Mouse (Mus musculus): ENCODE results near the gene Sox5. TPM values are rescaled to one million over a fixed set of nuclear protein-coding genes. Genes with fewer than 3 reads are reported as not detected.
A peak's percentile ranks its signal among the peaks of the same experiment; 100 is the strongest.

The Sox5 gene
- polyA plus RNA-seq, 1 experiment from 2014 or later = 198 TPM

- Histone ChIP-seq H3K4me3 (no peak overlapping the region), H3K4me2 (no peak overlapping the region), H3K9ac (no peak overlapping the region), H3K9me3 (replicated peaks) (no peaks in the 10 kb centered on the region), H3K36me3 (ENCODE audit: poor library complexity, severe bottlenecking) (no peaks in the 10 kb centered on the region), H3K27me3 (no peaks in the 10 kb centered on the region), H3K4me1 (peaks cover 51% of the 10 kb centered on the region), H3K27ac (no peak overlapping the region)
- WGBS = 78% methylated on average over 12 of the region's 12 CpGs
- no peak for ATAC-seq
Measured at GRCm38 (mm10) chr6:144168696-144169476, 612.9 kb downstream of the Sox5 start.

DNA sequence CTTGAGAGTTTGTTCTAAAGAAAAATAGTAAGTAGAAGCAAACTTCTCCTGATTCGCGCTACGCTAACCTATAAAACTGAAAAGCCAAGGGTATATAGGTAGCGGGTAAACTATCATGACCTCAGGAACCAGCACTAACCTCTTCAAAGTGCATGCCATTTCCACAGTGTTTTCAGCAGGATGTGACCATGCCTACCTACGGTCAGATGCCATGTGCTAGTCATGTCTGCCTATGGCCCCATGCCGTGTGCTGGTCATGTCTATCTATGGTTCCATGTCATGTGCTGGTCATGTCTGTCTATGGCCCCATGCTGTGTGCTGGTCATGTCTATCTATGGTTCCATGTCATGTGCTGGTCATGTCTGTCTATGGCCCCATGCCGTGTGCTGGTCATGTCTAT, 614.7 kb downstream of the Sox5 start:
- Histone ChIP-seq H3K4me2 (no peak overlapping the region), H3K9me3 (replicated peaks) (no peaks in the 10 kb centered on the region), H3K9ac (0 out of 2 replicates have a peak overlapping the region, but pooled peaks have one; percentile 26), H3K4me1 (peaks cover 51% of the 10 kb centered on the region), H3K4me3 (no peak overlapping the region), H3K27ac (no peak overlapping the region), H3K27me3 (no peaks in the 10 kb centered on the region), H3K36me3 (ENCODE audit: poor library complexity, severe bottlenecking) (no peaks in the 10 kb centered on the region)
- no peak; the same call in 1 of the 2 replicates for ATAC-seq
- WGBS = 94% methylated on average over 7 of the region's 7 CpGs

DNA sequence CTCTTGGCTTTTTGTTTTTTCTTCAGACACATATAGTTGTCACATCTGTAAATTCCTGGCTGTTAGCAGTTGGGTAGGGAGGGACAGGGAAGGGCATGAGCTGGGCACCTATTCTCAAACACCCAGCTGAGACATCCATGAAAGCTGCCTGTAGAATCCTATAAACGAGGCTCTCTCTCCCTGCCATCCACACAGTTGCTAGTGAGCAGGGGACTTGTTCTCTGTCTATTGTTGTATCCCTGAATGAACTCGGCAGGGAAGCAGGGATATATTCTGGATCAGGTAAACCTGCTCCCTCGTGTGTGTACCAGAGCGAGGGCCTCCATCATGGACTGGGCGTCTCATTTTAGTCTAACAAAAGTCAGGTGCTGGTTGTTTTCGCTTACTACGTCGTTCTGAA, 615.1 kb downstream of the Sox5 start:
- H3K36me3 ChIP-seq (ENCODE audit: poor library complexity, severe bottlenecking) = no peaks in the 10 kb centered on the region
- H3K27me3 ChIP-seq = no peaks in the 10 kb centered on the region
- H3K4me2 ChIP-seq = peak overlapping the region; percentile 20; the same call in 1 of the 2 replicates
- H3K27ac ChIP-seq = no peak overlapping the region
- no peak for ATAC-seq
- no peak overlapping the region for H3K4me3 ChIP-seq
- H3K4me1 ChIP-seq = peaks cover 51% of the 10 kb centered on the region
- H3K9ac ChIP-seq = 0 out of 2 replicates have a peak overlapping the region, but pooled peaks have one; percentile 26
- H3K9me3 ChIP-seq (replicated peaks) = no peaks in the 10 kb centered on the region
- 36% methylated on average over 8 of the region's 8 CpGs for WGBS

DNA sequence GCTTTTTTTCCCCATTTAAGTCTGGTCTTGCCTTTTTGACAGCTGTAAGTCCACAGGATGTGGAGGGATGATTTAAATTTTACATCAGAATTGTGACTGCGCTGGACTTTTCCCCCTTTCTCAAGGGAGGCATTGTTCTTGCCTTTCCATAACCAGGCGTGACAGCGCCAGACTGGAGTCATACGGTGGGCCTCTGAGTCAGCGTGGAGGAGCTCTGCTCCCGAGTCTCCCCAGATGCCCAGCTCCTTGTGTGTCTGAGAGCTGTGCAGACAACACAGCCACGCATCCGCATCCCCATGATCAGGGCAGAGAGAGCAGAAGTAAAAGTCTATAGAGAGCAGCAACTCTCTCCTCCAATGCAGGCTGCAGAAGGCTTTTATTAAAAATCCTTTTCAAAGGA, 615.7 kb downstream of the Sox5 start:
- Histone ChIP-seq H3K9me3 (replicated peaks) (no peaks in the 10 kb centered on the region), H3K27ac (0 out of 2 replicates have a peak overlapping the region, but pooled peaks have one; percentile 32), H3K4me3 (no peak overlapping the region), H3K27me3 (no peaks in the 10 kb centered on the region), H3K36me3 (ENCODE audit: poor library complexity, severe bottlenecking) (no peaks in the 10 kb centered on the region), H3K4me1 (peaks cover 50% of the 10 kb centered on the region), H3K4me2 (peak overlapping the region; percentile 20), H3K9ac (peak overlapping the region; percentile 54)
- 5% methylated on average over 8 of the region's 8 CpGs for WGBS
- peak; percentile 54; the same call in 1 of the 2 replicates for ATAC-seq

DNA sequence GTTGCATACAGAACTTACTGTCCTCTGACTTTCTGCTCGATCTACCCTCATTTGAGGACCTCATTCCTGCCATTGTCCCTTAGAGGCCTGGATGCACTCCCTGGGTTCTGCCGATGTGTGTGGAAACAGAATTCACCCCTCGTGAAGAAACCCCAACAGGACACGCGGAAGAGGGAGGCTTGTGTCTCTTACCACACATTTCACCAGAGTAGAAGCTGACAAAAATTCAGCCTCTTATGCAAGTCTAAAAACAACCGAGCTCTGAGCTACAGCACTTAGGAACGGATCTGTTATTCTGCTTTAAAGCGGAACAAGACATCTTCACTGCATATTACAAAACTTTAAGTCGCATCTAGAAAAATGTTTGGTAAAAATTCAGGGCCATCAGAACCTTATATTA, 618.3 kb downstream of the Sox5 start:
- no peaks in the 10 kb centered on the region for H3K27me3 ChIP-seq
- no peak overlapping the region for H3K4me3 ChIP-seq
- no peak overlapping the region for H3K9ac ChIP-seq
- 86% methylated on average over 9 of the region's 9 CpGs for WGBS
- H3K9me3 ChIP-seq (replicated peaks) = no peaks in the 10 kb centered on the region
- ATAC-seq = no peak
- H3K4me1 ChIP-seq = peaks cover 25% of the 10 kb centered on the region
- no peak overlapping the region for H3K4me2 ChIP-seq
- H3K27ac ChIP-seq = no peak overlapping the region
- H3K36me3 ChIP-seq (ENCODE audit: poor library complexity, severe bottlenecking) = no peaks in the 10 kb centered on the region

DNA sequence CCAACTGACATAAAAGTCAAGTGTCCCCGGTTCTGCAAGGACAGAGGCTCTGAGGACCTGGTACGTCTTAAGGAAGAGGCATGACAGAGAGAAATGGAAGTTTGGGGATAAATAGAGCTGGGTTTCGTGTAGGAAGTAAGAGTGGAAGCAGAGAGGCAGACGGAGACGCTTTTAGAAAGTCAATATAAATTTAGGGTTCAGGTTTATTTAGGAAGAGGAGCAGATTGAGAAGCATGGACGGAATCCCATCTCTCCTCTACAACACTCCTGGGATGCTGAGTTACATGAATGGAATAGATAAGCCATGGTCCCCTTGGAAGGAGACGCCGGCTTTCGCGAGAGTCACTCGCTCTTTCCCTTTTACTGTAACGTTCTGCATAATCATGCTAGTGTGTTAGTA, 623.1 kb downstream of the Sox5 start:
- Histone ChIP-seq H3K4me3 (no peak overlapping the region), H3K9ac (no peak overlapping the region), H3K27me3 (no peaks in the 10 kb centered on the region), H3K9me3 (replicated peaks) (no peaks in the 10 kb centered on the region), H3K4me2 (no peak overlapping the region), H3K4me1 (peaks cover 28% of the 10 kb centered on the region), H3K27ac (no peak overlapping the region), H3K36me3 (ENCODE audit: poor library complexity, severe bottlenecking) (0 out of 2 replicates have a peak, but pooled peaks cover 4% of the 10 kb centered on the region)
- 96% methylated on average over 12 of the region's 12 CpGs for WGBS
- no peak for ATAC-seq

- peak overlapping the region; percentile 91 for H3K27ac ChIP-seq
- H3K27me3 ChIP-seq = no peaks in the 10 kb centered on the region
- no peaks in the 10 kb centered on the region for H3K9me3 ChIP-seq (replicated peaks)
- no peak overlapping the region for H3K4me3 ChIP-seq
- peak; percentile 87 for ATAC-seq
- H3K36me3 ChIP-seq (ENCODE audit: poor library complexity, severe bottlenecking) = peaks cover 14% of the 10 kb centered on the region; the same call in 1 of the 2 replicates
- H3K4me1 ChIP-seq = peaks cover 50% of the 10 kb centered on the region
- WGBS = 4% methylated on average over 9 of the region's 9 CpGs
- peak overlapping the region; percentile 47 for H3K9ac ChIP-seq
- H3K4me2 ChIP-seq = peak overlapping the region; percentile 41
Measured at GRCm38 (mm10) chr6:144154892-144155424, 626.8 kb downstream of the Sox5 start.

- no peak overlapping the region for H3K9ac ChIP-seq
- H3K4me2 ChIP-seq = no peak overlapping the region
- 25% methylated on average over 3 of the region's 3 CpGs for WGBS
- H3K4me1 ChIP-seq = peaks cover 57% of the 10 kb centered on the region
- H3K36me3 ChIP-seq (ENCODE audit: poor library complexity, severe bottlenecking) = peaks cover 14% of the 10 kb centered on the region; the same call in 1 of the 2 replicates
- no peaks in the 10 kb centered on the region for H3K27me3 ChIP-seq
- H3K27ac ChIP-seq = no peak overlapping the region
- no peak overlapping the region for H3K4me3 ChIP-seq
- ATAC-seq = no peak
- H3K9me3 ChIP-seq (replicated peaks) = no peaks in the 10 kb centered on the region
Measured at GRCm38 (mm10) chr6:144151957-144152356, 629.8 kb downstream of the Sox5 start.

GRCm38 (mm10) chr6:144151075-144151474, 630.7 kb downstream of the Sox5 start:
- WGBS = 22% methylated on average over 10 of the region's 10 CpGs

GRCm38 (mm10) chr6:144137397-144137796, 644.4 kb downstream of the Sox5 start:
- Histone ChIP-seq H3K36me3 (ENCODE audit: poor library complexity, severe bottlenecking) (0 out of 2 replicates have a peak, but pooled peaks cover 3% of the 10 kb centered on the region), H3K27ac (peak overlapping the region; percentile 17; the same call in 1 of the 2 replicates), H3K9me3 (replicated peaks) (no peaks in the 10 kb centered on the region), H3K27me3 (no peaks in the 10 kb centered on the region), H3K4me1 (peaks cover 8% of the 10 kb centered on the region; the same call in 1 of the 2 replicates), H3K4me2 (no peak overlapping the region), H3K9ac (no peak overlapping the region), H3K4me3 (no peak overlapping the region)
- WGBS = 82% methylated on average over 5 of the region's 5 CpGs
- ATAC-seq = peak; percentile 81

More at GRCm38 (mm10) chr6:144151075-144151474, 630.7 kb downstream of the Sox5 start:
- no peaks in the 10 kb centered on the region for H3K27me3 ChIP-seq
- H3K27ac ChIP-seq = no peak overlapping the region; the same call in 1 of the 2 replicates
- H3K9ac ChIP-seq = peak overlapping the region; percentile 4; the same call in 1 of the 2 replicates
- H3K9me3 ChIP-seq (replicated peaks) = no peaks in the 10 kb centered on the region
- H3K4me2 ChIP-seq = peak overlapping the region; percentile 16; the same call in 1 of the 2 replicates
- peaks cover 54% of the 10 kb centered on the region for H3K4me1 ChIP-seq
- no peak for ATAC-seq
- H3K36me3 ChIP-seq (ENCODE audit: poor library complexity, severe bottlenecking) = peaks cover 16% of the 10 kb centered on the region; the same call in 1 of the 2 replicates
- no peak overlapping the region for H3K4me3 ChIP-seq

- H3K9me3 ChIP-seq (replicated peaks) = no peaks in the 10 kb centered on the region
- no peak overlapping the region for H3K9ac ChIP-seq
- 0 out of 2 replicates have a peak, but pooled peaks cover 3% of the 10 kb centered on the region for H3K36me3 ChIP-seq (ENCODE audit: poor library complexity, severe bottlenecking)
- H3K4me2 ChIP-seq = no peak overlapping the region
- H3K27me3 ChIP-seq = no peaks in the 10 kb centered on the region
- ATAC-seq = no peak
- no peak overlapping the region for H3K4me3 ChIP-seq
- H3K4me1 ChIP-seq = 0 out of 2 replicates have a peak, but pooled peaks cover 8% of the 10 kb centered on the region
- no peak overlapping the region for H3K27ac ChIP-seq
- WGBS = 92% methylated on average over 4 of the region's 4 CpGs
Measured at GRCm38 (mm10) chr6:144136894-144137293, 644.9 kb downstream of the Sox5 start.

- 89% methylated on average over 12 of the region's 12 CpGs for WGBS
- ATAC-seq = no peak
- no peak overlapping the region for H3K9ac ChIP-seq
Measured at GRCm38 (mm10) chr6:144129927-144130326, 651.9 kb downstream of the Sox5 start.

More at GRCm38 (mm10) chr6:144129927-144130326, 651.9 kb downstream of the Sox5 start:
- no peak overlapping the region for H3K4me2 ChIP-seq
- H3K36me3 ChIP-seq (ENCODE audit: poor library complexity, severe bottlenecking) = 0 out of 2 replicates have a peak, but pooled peaks cover 2% of the 10 kb centered on the region
- H3K27me3 ChIP-seq = no peaks in the 10 kb centered on the region
- H3K27ac ChIP-seq = no peak overlapping the region
- H3K4me1 ChIP-seq = 0 out of 2 replicates have a peak, but pooled peaks cover 2% of the 10 kb centered on the region
- H3K4me3 ChIP-seq = no peak overlapping the region
- no peaks in the 10 kb centered on the region for H3K9me3 ChIP-seq (replicated peaks)

All from forebrain, embryonic 13.5 days (tissue).